Mouse (Mus musculus): ENCODE measurements around the gene Aff3.

The Aff3 gene

GRCm38 (mm10) chr1:38545282-38545945, 119.3 kb downstream of the Aff3 start:
- no peak for DNase-seq (ENCODE audit: low read depth, low spot score)

- DNase-seq (ENCODE audit: low read depth, low spot score): no peak
These were observed 120.3 kb downstream of the Aff3 start for GRCm38 (mm10) chr1:38544501-38544900.

GRCm38 (mm10) chr1:38541536-38541935, 123.2 kb downstream of the Aff3 start:
- DNase-seq (ENCODE audit: low read depth, low spot score): no peak

GRCm38 (mm10) chr1:38536929-38537540, 127.7 kb downstream of the Aff3 start:
- no peak for DNase-seq (ENCODE audit: low read depth, low spot score)

- DNase-seq (ENCODE audit: low read depth, low spot score): no peak
These were observed 132.2 kb downstream of the Aff3 start for GRCm38 (mm10) chr1:38532581-38532980.

GRCm38 (mm10) chr1:38528607-38529006, 136.1 kb downstream of the Aff3 start:
- no peak for DNase-seq (ENCODE audit: low read depth, low spot score)

- no peak for DNase-seq (ENCODE audit: low read depth, low spot score)
These were observed 138.2 kb downstream of the Aff3 start for GRCm38 (mm10) chr1:38526568-38526967.

- DNase-seq (ENCODE audit: low read depth, low spot score): no peak
These were observed 143.1 kb downstream of the Aff3 start for GRCm38 (mm10) chr1:38521651-38522050.

- DNase-seq (ENCODE audit: low read depth, low spot score): no peak
These were observed 148.5 kb downstream of the Aff3 start for GRCm38 (mm10) chr1:38516225-38516624.

GRCm38 (mm10) chr1:38514634-38515011, 150.1 kb downstream of the Aff3 start:
- DNase-seq (ENCODE audit: low read depth, low spot score): no peak

GRCm38 (mm10) chr1:38513970-38514633, 150.7 kb downstream of the Aff3 start:
- no peak for DNase-seq (ENCODE audit: low read depth, low spot score)

GRCm38 (mm10) chr1:38512258-38513081, 152.3 kb downstream of the Aff3 start:
- no peak for DNase-seq (ENCODE audit: low read depth, low spot score)

GRCm38 (mm10) chr1:38511076-38511475, 153.7 kb downstream of the Aff3 start:
- no peak for DNase-seq (ENCODE audit: low read depth, low spot score)

- no peak for DNase-seq (ENCODE audit: low read depth, low spot score)
These were observed 155.5 kb downstream of the Aff3 start for GRCm38 (mm10) chr1:38509301-38509700.

- no peak for DNase-seq (ENCODE audit: low read depth, low spot score)
These were observed 157.0 kb downstream of the Aff3 start for GRCm38 (mm10) chr1:38507636-38508179.

- DNase-seq (ENCODE audit: low read depth, low spot score): no peak
These were observed 158.4 kb downstream of the Aff3 start for GRCm38 (mm10) chr1:38506396-38506795.

- no peak for DNase-seq (ENCODE audit: low read depth, low spot score)
These were observed 161.2 kb downstream of the Aff3 start for GRCm38 (mm10) chr1:38503431-38504089.

GRCm38 (mm10) chr1:38502797-38503196, 162.0 kb downstream of the Aff3 start:
- no peak for DNase-seq (ENCODE audit: low read depth, low spot score)

- DNase-seq (ENCODE audit: low read depth, low spot score): no peak
These were observed 163.5 kb downstream of the Aff3 start for GRCm38 (mm10) chr1:38501231-38501630.

GRCm38 (mm10) chr1:38499500-38499899, 165.3 kb downstream of the Aff3 start:
- DNase-seq (ENCODE audit: low read depth, low spot score): no peak

- DNase-seq (ENCODE audit: low read depth, low spot score): no peak
These were observed 167.2 kb downstream of the Aff3 start for GRCm38 (mm10) chr1:38497576-38497975.

All from WW6 (cell line).